Mouse (Mus musculus): ENCODE data around the gene Cnnm4.

DNA sequence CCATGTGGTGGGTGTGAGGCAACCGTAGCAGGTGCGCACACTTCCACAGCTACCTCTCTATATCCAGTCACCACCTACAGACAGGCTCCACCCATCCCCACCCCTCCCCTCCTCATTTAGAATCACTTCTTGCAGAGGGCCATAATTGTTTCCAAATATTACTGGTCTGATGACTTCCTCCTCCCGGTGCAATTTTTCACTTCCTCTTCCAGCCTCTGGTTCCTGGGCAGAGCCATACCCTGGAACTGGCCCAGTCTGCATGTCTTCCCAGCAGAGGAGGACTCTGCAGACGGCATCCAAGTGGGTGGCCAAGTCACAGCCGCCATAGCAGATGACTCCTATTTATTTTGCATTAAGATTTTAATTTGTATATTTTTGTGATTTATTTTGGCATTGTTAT is 36.8 kb downstream of the Cnnm4 start:
- TF ChIP-seq CTCF (conservative IDR thresholded peaks at IDR 0.05; ENCODE audit: low read length) = no peak
- TF ChIP-seq POU5F1 (IDR thresholded peaks at IDR 0.05; ENCODE audit: borderline replicate concordance, low read length) = no peak
- no peak for TF ChIP-seq NANOG (IDR thresholded peaks at IDR 0.05; ENCODE audit: borderline replicate concordance, low read length)

Measured in E14TG2a.4 (cell line).